Mouse (Mus musculus): ENCODE results near the gene Tuba1a. TPM values are rescaled to one million over a fixed set of nuclear protein-coding genes. Genes with fewer than 3 reads are reported as not detected.
"Not testable (repeated sequence)": the region's sequence is repeated elsewhere in the genome, so short reads cannot be mapped to it uniquely, and the experiment has no call there.

Tuba1a gene
- polyA plus RNA-seq, 1 experiment from 2014 or later = 17,735 TPM

GRCm38 (mm10) chr15:98923031-98923537, 30.4 kb downstream of the Tuba1a start:
- WGBS = 88% methylated on average over 2 of the region's 2 CpGs
- H3K4me2 ChIP-seq (ENCODE audit: low read length) = no peak overlapping the region
- H3K4me3 ChIP-seq (ENCODE audit: low read depth, low read length) = no peak overlapping the region
- H3K36me3 ChIP-seq (ENCODE audit: control insufficient read depth, insufficient read depth, low read length) = no peaks in the 10 kb centered on the region
- no peak overlapping the region for H3K27ac ChIP-seq (ENCODE audit: low read length)
- no peaks in the 10 kb centered on the region for H3K9me3 ChIP-seq (replicated peaks; ENCODE audit: control insufficient read depth, low read length, poor library complexity, severe bottlenecking)
- H3K4me1 ChIP-seq (ENCODE audit: control insufficient read depth, insufficient read depth, low read length) = no peaks in the 10 kb centered on the region
- no peak overlapping the region for H3K9ac ChIP-seq (ENCODE audit: low read depth, low read length)
- H3K27me3 ChIP-seq (ENCODE audit: control insufficient read depth, insufficient read depth, low read depth, low read length) = no peaks in the 10 kb centered on the region
- no peak for ATAC-seq

- no peak overlapping the region for H3K27ac ChIP-seq (ENCODE audit: low read length)
These were observed 30.9 kb downstream of the Tuba1a start for GRCm38 (mm10) chr15:98922581-98922980.

GRCm38 (mm10) chr15:98921510-98921909, 32.0 kb downstream of the Tuba1a start:
- Histone ChIP-seq H3K4me2 (ENCODE audit: low read length) (no peak overlapping the region), H3K4me1 (ENCODE audit: control insufficient read depth, insufficient read depth, low read length) (peaks cover 4% of the 10 kb centered on the region), H3K36me3 (ENCODE audit: control insufficient read depth, insufficient read depth, low read length) (no peaks in the 10 kb centered on the region), H3K9me3 (replicated peaks; ENCODE audit: control insufficient read depth, low read length, poor library complexity, severe bottlenecking) (no peaks in the 10 kb centered on the region), H3K27me3 (ENCODE audit: control insufficient read depth, insufficient read depth, low read depth, low read length) (no peaks in the 10 kb centered on the region), H3K4me3 (ENCODE audit: low read depth, low read length) (no peak overlapping the region), H3K9ac (ENCODE audit: low read depth, low read length) (no peak overlapping the region), H3K27ac (ENCODE audit: low read length) (no peak overlapping the region)
- no peak for ATAC-seq
- WGBS = 81% methylated on average over 5 of the region's 5 CpGs

More at GRCm38 (mm10) chr15:98922581-98922980, 30.9 kb downstream of the Tuba1a start:
- H3K4me2 ChIP-seq (ENCODE audit: low read length) = no peak overlapping the region
- ATAC-seq = no peak
- 57% methylated on average over 3 of the region's 3 CpGs for WGBS
- no peaks in the 10 kb centered on the region for H3K27me3 ChIP-seq (ENCODE audit: control insufficient read depth, insufficient read depth, low read depth, low read length)
- no peak overlapping the region for H3K4me3 ChIP-seq (ENCODE audit: low read depth, low read length)
- no peaks in the 10 kb centered on the region for H3K9me3 ChIP-seq (replicated peaks; ENCODE audit: control insufficient read depth, low read length, poor library complexity, severe bottlenecking)
- H3K4me1 ChIP-seq (ENCODE audit: control insufficient read depth, insufficient read depth, low read length) = no peaks in the 10 kb centered on the region
- H3K36me3 ChIP-seq (ENCODE audit: control insufficient read depth, insufficient read depth, low read length) = no peaks in the 10 kb centered on the region
- H3K9ac ChIP-seq (ENCODE audit: low read depth, low read length) = no peak overlapping the region

- not testable (repeated sequence) for H3K27me3 ChIP-seq (ENCODE audit: control insufficient read depth, insufficient read depth, low read depth, low read length); H3K9me3 ChIP-seq (replicated peaks; ENCODE audit: control insufficient read depth, low read length, poor library complexity, severe bottlenecking); ATAC-seq; H3K36me3 ChIP-seq (ENCODE audit: control insufficient read depth, insufficient read depth, low read length)
- Histone ChIP-seq H3K4me1 (ENCODE audit: control insufficient read depth, insufficient read depth, low read length) (peaks cover 21% of the 10 kb centered on the region), H3K4me2 (ENCODE audit: low read length) (peak overlapping the region; percentile 56), H3K9ac (ENCODE audit: low read depth, low read length) (peak overlapping the region; percentile 55), H3K27ac (ENCODE audit: low read length) (peak overlapping the region; percentile 60), H3K4me3 (ENCODE audit: low read depth, low read length) (peak overlapping the region; percentile 81)
- WGBS = 25% methylated on average over 8 of the region's 8 CpGs
These were observed 35.0 kb downstream of the Tuba1a start for GRCm38 (mm10) chr15:98918499-98918895.

- Histone ChIP-seq H3K4me3 (ENCODE audit: low read depth, low read length) (peak within 1 kb of the TSS; percentile 81), H3K9me3 (replicated peaks; ENCODE audit: control insufficient read depth, low read length, poor library complexity, severe bottlenecking) (no peaks in the 10 kb centered on the region), H3K9ac (ENCODE audit: low read depth, low read length) (peak within 1 kb of the TSS; percentile 89), H3K4me1 (ENCODE audit: control insufficient read depth, insufficient read depth, low read length) (peaks cover 21% of the 10 kb centered on the region), H3K27me3 (ENCODE audit: control insufficient read depth, insufficient read depth, low read depth, low read length) (no peaks in the 10 kb centered on the region), H3K36me3 (ENCODE audit: control insufficient read depth, insufficient read depth, low read length) (peaks cover 4% of the 10 kb centered on the region; the same call in 1 of the 2 replicates), H3K27ac (ENCODE audit: low read length) (peak within 1 kb of the TSS; percentile 95), H3K4me2 (ENCODE audit: low read length) (peak within 1 kb of the TSS; percentile 78)
- peak; percentile 99 for ATAC-seq
- under 1% methylated on average over 60 of the region's 82 CpGs for WGBS
These were observed 35.7 kb downstream of the Tuba1a start, which contains the start of gene Lmbr1l for GRCm38 (mm10) chr15:98917538-98918498. Gene Lmbr1l (minus strand): TSS chr15:98918231.

GRCm38 (mm10) chr15:98917091-98917490, 36.4 kb downstream of the Tuba1a start:
- H3K4me2 ChIP-seq (ENCODE audit: low read length) = peak overlapping the region; percentile 78
- no peaks in the 10 kb centered on the region for H3K27me3 ChIP-seq (ENCODE audit: control insufficient read depth, insufficient read depth, low read depth, low read length)
- H3K9ac ChIP-seq (ENCODE audit: low read depth, low read length) = peak overlapping the region; percentile 89
- H3K36me3 ChIP-seq (ENCODE audit: control insufficient read depth, insufficient read depth, low read length) = peaks cover 9% of the 10 kb centered on the region
- H3K27ac ChIP-seq (ENCODE audit: low read length) = peak overlapping the region; percentile 95
- peak overlapping the region; percentile 81 for H3K4me3 ChIP-seq (ENCODE audit: low read depth, low read length)
- no peaks in the 10 kb centered on the region for H3K9me3 ChIP-seq (replicated peaks; ENCODE audit: control insufficient read depth, low read length, poor library complexity, severe bottlenecking)
- WGBS = 0% methylated on average over 14 of the region's 14 CpGs
- peaks cover 21% of the 10 kb centered on the region for H3K4me1 ChIP-seq (ENCODE audit: control insufficient read depth, insufficient read depth, low read length)
- no peak for ATAC-seq

GRCm38 (mm10) chr15:98916016-98916415, 37.5 kb downstream of the Tuba1a start:
- Histone ChIP-seq H3K4me1 (ENCODE audit: control insufficient read depth, insufficient read depth, low read length) (peaks cover 21% of the 10 kb centered on the region), H3K4me3 (ENCODE audit: low read depth, low read length) (peak overlapping the region; percentile 81; the same call in 1 of the 2 replicates), H3K27me3 (ENCODE audit: control insufficient read depth, insufficient read depth, low read depth, low read length) (no peaks in the 10 kb centered on the region), H3K27ac (ENCODE audit: low read length) (no peak overlapping the region), H3K9ac (ENCODE audit: low read depth, low read length) (peak overlapping the region; percentile 20; the same call in 1 of the 2 replicates), H3K4me2 (ENCODE audit: low read length) (peak overlapping the region; percentile 78), H3K9me3 (replicated peaks; ENCODE audit: control insufficient read depth, low read length, poor library complexity, severe bottlenecking) (no peaks in the 10 kb centered on the region), H3K36me3 (ENCODE audit: control insufficient read depth, insufficient read depth, low read length) (peaks cover 18% of the 10 kb centered on the region)
- WGBS = 86% methylated on average over 4 of the region's 4 CpGs
- ATAC-seq = no peak

GRCm38 (mm10) chr15:98914903-98915302, 38.6 kb downstream of the Tuba1a start:
- Histone ChIP-seq H3K4me1 (ENCODE audit: control insufficient read depth, insufficient read depth, low read length) (peaks cover 21% of the 10 kb centered on the region), H3K4me2 (ENCODE audit: low read length) (no peak overlapping the region), H3K4me3 (ENCODE audit: low read depth, low read length) (no peak overlapping the region), H3K36me3 (ENCODE audit: control insufficient read depth, insufficient read depth, low read length) (peaks cover 25% of the 10 kb centered on the region), H3K9ac (ENCODE audit: low read depth, low read length) (no peak overlapping the region), H3K27ac (ENCODE audit: low read length) (no peak overlapping the region), H3K9me3 (replicated peaks; ENCODE audit: control insufficient read depth, low read length, poor library complexity, severe bottlenecking) (no peaks in the 10 kb centered on the region), H3K27me3 (ENCODE audit: control insufficient read depth, insufficient read depth, low read depth, low read length) (no peaks in the 10 kb centered on the region)
- no peak for ATAC-seq
- 87% methylated on average over 6 of the region's 6 CpGs for WGBS

GRCm38 (mm10) chr15:98904692-98905091, 48.8 kb downstream of the Tuba1a start:
- Histone ChIP-seq H3K4me1 (ENCODE audit: control insufficient read depth, insufficient read depth, low read length) (no peaks in the 10 kb centered on the region), H3K4me3 (ENCODE audit: low read depth, low read length) (no peak overlapping the region), H3K9ac (ENCODE audit: low read depth, low read length) (no peak overlapping the region), H3K9me3 (replicated peaks; ENCODE audit: control insufficient read depth, low read length, poor library complexity, severe bottlenecking) (no peaks in the 10 kb centered on the region), H3K4me2 (ENCODE audit: low read length) (no peak overlapping the region), H3K36me3 (ENCODE audit: control insufficient read depth, insufficient read depth, low read length) (peaks cover 18% of the 10 kb centered on the region), H3K27me3 (ENCODE audit: control insufficient read depth, insufficient read depth, low read depth, low read length) (no peaks in the 10 kb centered on the region; the same call in 1 of the 2 replicates), H3K27ac (ENCODE audit: low read length) (no peak overlapping the region)
- WGBS = 26% methylated on average over 10 of the region's 10 CpGs
- no peak for ATAC-seq
